In genomic region chr6:92464781-92465337, GRCm38 (mm10) we compare ENCODE assay signal across 8 mouse cellular contexts.
DNase-seq lines count a peak whose midpoint lies in the region; ATAC-seq and TF ChIP-seq lines count a peak whose summit lies in the region.

No protein-coding gene starts in this region.

- peaks cover 2% of the 10 kb centered on the region; the same call in 1 of the 2 replicates for H3K4me1 ChIP-seq in liver, adult 2 months (ENCODE audit: control insufficient read depth, insufficient read depth, low read length)
- peaks cover 13% of the 10 kb centered on the region for H3K4me1 ChIP-seq in liver, embryonic 11.5 days (replicated peaks; ENCODE audit: control insufficient read depth, insufficient read depth, low read length)
- H3K4me1 ChIP-seq in heart, embryonic 14.5 days (ENCODE audit: control insufficient read depth in 2 of 2, insufficient read depth in 2 of 2, low read length in 2 of 2): peaks cover 30 to 57% of the 10 kb centered on the region in 2 experiments
- H3K4me1 ChIP-seq in stomach, postnatal 0 days (replicated peaks; ENCODE audit: control insufficient read depth, insufficient read depth): peaks cover 8% of the 10 kb centered on the region
- H3K4me1 ChIP-seq in liver, embryonic 12.5 days: peaks cover 22% of the 10 kb centered on the region

- no peak for ATAC-seq in liver, embryonic 11.5 days (replicated peaks; ENCODE audit: low FRiP score)
- ATAC-seq in heart, embryonic 14.5 days (ENCODE audit: insufficient number of reproducible peaks, insufficient read depth, low FRiP score, low read depth): peak; percentile 55
- ATAC-seq in stomach, postnatal 0 days (ENCODE audit: low FRiP score, low TSS enrichment): peak; percentile 50; the same call in 1 of the 2 replicates
- no peak for ATAC-seq in CD4-positive, CD25-positive, alpha-beta regulatory T cell, adult 4 months
- no peak for ATAC-seq in liver, embryonic 12.5 days

- H3K27ac ChIP-seq in liver, adult 2 months (replicated peaks; ENCODE audit: insufficient read depth, low read depth, low read length): peak overlapping the region; percentile 88
- no peak overlapping the region; the same call in 1 of the 2 replicates for H3K27ac ChIP-seq in liver, embryonic 11.5 days (ENCODE audit: low read depth, low read length)
- peak overlapping the region; percentile 40 to 66 for H3K27ac ChIP-seq in heart, embryonic 14.5 days (replicated peaks in 1 of 2; ENCODE audit: control insufficient read depth in 1 of 2, insufficient read depth in 1 of 2, low read depth in 2 of 2, low read length in 2 of 2)
- peak overlapping the region; percentile 46 for H3K27ac ChIP-seq in stomach, postnatal 0 days (replicated peaks)
- no peak overlapping the region for H3K27ac ChIP-seq in liver, embryonic 12.5 days

- H3K9ac ChIP-seq in liver, adult 2 months (ENCODE audit: low read depth, low read length): no peak overlapping the region
- no peak overlapping the region for H3K9ac ChIP-seq in liver, embryonic 11.5 days (ENCODE audit: low read depth, low read length)
- no peak overlapping the region for H3K9ac ChIP-seq in heart, embryonic 14.5 days (ENCODE audit: low read length)
- no peak overlapping the region for H3K9ac ChIP-seq in stomach, postnatal 0 days (ENCODE audit: low read length)
- H3K9ac ChIP-seq in liver, embryonic 12.5 days: no peak overlapping the region

- no peak for TF ChIP-seq POLR2A in liver, adult 2 months (IDR thresholded peaks at IDR 0.05; ENCODE audit: extremely low read depth, insufficient read depth, low read length)

- no peak overlapping the region for H3K4me3 ChIP-seq in liver, adult 2 months (ENCODE audit: insufficient read depth, low read depth, low read length)
- no peak overlapping the region for H3K4me3 ChIP-seq in liver, embryonic 11.5 days (ENCODE audit: low read depth, low read length)
- H3K4me3 ChIP-seq in heart, embryonic 14.5 days (ENCODE audit: control insufficient read depth in 1 of 2, insufficient read depth in 1 of 2, low read depth in 1 of 2, low read length in 2 of 2): no peak overlapping the region
- no peak overlapping the region for H3K4me3 ChIP-seq in stomach, postnatal 0 days (ENCODE audit: low read depth, low read length)
- no peak overlapping the region for H3K4me3 ChIP-seq in liver, embryonic 12.5 days

- H3K9me3 ChIP-seq in liver, embryonic 11.5 days (ENCODE audit: control insufficient read depth, low read length): no peaks in the 10 kb centered on the region
- no peaks in the 10 kb centered on the region for H3K9me3 ChIP-seq in heart, embryonic 14.5 days (ENCODE audit: control insufficient read depth, low read length)
- no peaks in the 10 kb centered on the region for H3K9me3 ChIP-seq in stomach, postnatal 0 days (ENCODE audit: control insufficient read depth, low read length)
- H3K9me3 ChIP-seq in liver, embryonic 12.5 days (replicated peaks): no peaks in the 10 kb centered on the region

- peak; percentile 24 for DNase-seq in liver, adult 2 months (ENCODE audit: extremely low read depth, low read depth, low spot score)
- no peak for DNase-seq in liver, embryonic 11.5 days (ENCODE audit: low spot score)
- DNase-seq in cerebellum, adult 9-10 months: peak; percentile 58
- DNase-seq in kidney, postnatal 25 days: peak; percentile 51 to 69
- peak; percentile 45 for DNase-seq in stomach, postnatal 0 days (ENCODE audit: low spot score)

- no peaks in the 10 kb centered on the region for H3K27me3 ChIP-seq in liver, adult 2 months (ENCODE audit: control insufficient read depth, insufficient read depth, low read length)
- no peaks in the 10 kb centered on the region for H3K27me3 ChIP-seq in liver, embryonic 11.5 days (replicated peaks; ENCODE audit: control insufficient read depth, insufficient read depth, low read length)
- no peaks in the 10 kb centered on the region for H3K27me3 ChIP-seq in heart, embryonic 14.5 days (ENCODE audit: control insufficient read depth, insufficient read depth, low read length)
- no peaks in the 10 kb centered on the region for H3K27me3 ChIP-seq in stomach, postnatal 0 days (ENCODE audit: control insufficient read depth, insufficient read depth, low read length)
- H3K27me3 ChIP-seq in liver, embryonic 12.5 days (replicated peaks): no peaks in the 10 kb centered on the region

- 32% methylated on average over 7 of the region's 7 CpGs for WGBS in liver, adult 2 months
- WGBS in liver, embryonic 11.5 days: 49% methylated on average over 7 of the region's 7 CpGs
- WGBS in heart, embryonic 14.5 days: 26% methylated on average over 7 of the region's 7 CpGs
- 11% methylated on average over 7 of the region's 7 CpGs for WGBS in stomach, postnatal 0 days
- 49% methylated on average over 7 of the region's 7 CpGs for WGBS in liver, embryonic 12.5 days (ENCODE audit: insufficient replicate concordance)

- TF ChIP-seq CTCF in liver, adult 2 months (IDR thresholded peaks at IDR 0.05; ENCODE audit: low read depth, low read length): no peak
- no peak for TF ChIP-seq CTCF in stomach, postnatal 0 days (IDR thresholded peaks at IDR 0.05; ENCODE audit: low read depth)

- TF ChIP-seq EP300 in stomach, postnatal 0 days (optimal IDR thresholded peaks at IDR 0.05): no peak

- H3K79me2 ChIP-seq in liver, adult 2 months (ENCODE audit: control insufficient read depth, insufficient read depth, low read length): no peaks in the 10 kb centered on the region

- no peaks in the 10 kb centered on the region for H3K36me3 ChIP-seq in liver, adult 2 months (ENCODE audit: control insufficient read depth, insufficient read depth, low read length)
- no peaks in the 10 kb centered on the region for H3K36me3 ChIP-seq in liver, embryonic 11.5 days (ENCODE audit: control insufficient read depth, insufficient read depth, low read length)
- no peaks in the 10 kb centered on the region for H3K36me3 ChIP-seq in heart, embryonic 14.5 days (ENCODE audit: control insufficient read depth, insufficient read depth, low read length)
- no peaks in the 10 kb centered on the region for H3K36me3 ChIP-seq in stomach, postnatal 0 days (ENCODE audit: control insufficient read depth, insufficient read depth, low read length)
- H3K36me3 ChIP-seq in liver, embryonic 12.5 days: no peaks in the 10 kb centered on the region

- H3K4me2 ChIP-seq in liver, embryonic 11.5 days: no peak overlapping the region
- H3K4me2 ChIP-seq in heart, embryonic 14.5 days (ENCODE audit: low read length): no peak overlapping the region
- no peak overlapping the region for H3K4me2 ChIP-seq in stomach, postnatal 0 days (replicated peaks; ENCODE audit: low read depth)
- no peak overlapping the region for H3K4me2 ChIP-seq in liver, embryonic 12.5 days

Comparison
In these comparisons a context has a peak if more than half of its experiments do, and no peak if none do; other contexts are left out.
1. H3K27ac ChIP-seq: peak in liver, adult 2 months (single experiment), heart, embryonic 14.5 days (2 of 2) and stomach, postnatal 0 days (single experiment); none in liver, embryonic 11.5 days (single experiment) and liver, embryonic 12.5 days (single experiment).
2. ATAC-seq: peak in heart, embryonic 14.5 days (single experiment) and stomach, postnatal 0 days (single experiment); none in liver, embryonic 11.5 days (single experiment), CD4-positive, CD25-positive, alpha-beta regulatory T cell, adult 4 months (single experiment) and liver, embryonic 12.5 days (single experiment).